Mouse (Mus musculus) midbrain, postnatal 0 days (tissue): ENCODE measurements at regions not wholly inside any gene's neighbourhood (a gene's known extent, or its start where the extent isn't known, plus 50 kb on each side); places are given as distances from the start of the nearest gene placed in this dataset.
"Not testable (repeated sequence)": the region's sequence is repeated elsewhere in the genome, so short reads cannot be mapped to it uniquely, and the experiment has no call there.

ENCODE experiments used
- ATAC-seq: fragments of 200-750 bp; cut with Nextera tagmentation; 2 replicates; pipeline ENCODE4 v1.8.0; 2017; ENCODE audit warnings: moderate number of reproducible peaks, mild to moderate bottlenecking, moderate TSS enrichment, moderate library complexity; ENCODE audit not compliant: low FRiP score
- DNase-seq: peaks from one replicate; pipeline ENCODE4 v3.0.0-alpha.2; 2015; ENCODE audit warnings: low spot score
- H3K27ac ChIP-seq: fragments of 300-500 bp; sonication (generic); 2 replicates; pipeline ENCODE4 v1.5.1; 2014; ENCODE audit warnings: low read depth, mild to moderate bottlenecking, low read length, mixed read lengths
- H3K27me3 ChIP-seq: fragments of 300-500 bp; sonication (generic); 2 replicates; pipeline ENCODE4 v1.6.1; 2014; ENCODE audit warnings: low read length, control low read depth, mixed read lengths; ENCODE audit not compliant: insufficient read depth
- H3K36me3 ChIP-seq: fragments of 300-500 bp; sonication (generic); 2 replicates; pipeline ENCODE4 v1.6.1; 2014; ENCODE audit warnings: low read length, control low read depth, mixed read lengths; ENCODE audit not compliant: insufficient read depth
- H3K4me1 ChIP-seq: fragments of 300-500 bp; sonication (generic); 2 replicates; pipeline ENCODE4 v1.6.1; 2014; ENCODE audit warnings: mild to moderate bottlenecking, control low read depth, antibody characterized with exemption, low read length, mixed read lengths; ENCODE audit not compliant: insufficient read depth
- H3K4me2 ChIP-seq: fragments of 300-500 bp; sonication (generic); 2 replicates; pipeline ENCODE4 v1.6.1; 2014; ENCODE audit warnings: low read depth, mild to moderate bottlenecking, low read length, mixed read lengths; ENCODE audit not compliant: poor library complexity, severe bottlenecking
- H3K4me3 ChIP-seq: fragments of 300-500 bp; sonication (generic); 2 replicates; pipeline ENCODE4 v1.5.1; 2014; ENCODE audit warnings: low read depth, mild to moderate bottlenecking, low read length, moderate library complexity
- H3K9ac ChIP-seq: fragments of 300-500 bp; sonication (generic); replicated peaks from 2 replicates; pipeline ENCODE4 v1.6.1; 2014; ENCODE audit warnings: mild to moderate bottlenecking, low read length, moderate library complexity, mixed read lengths; ENCODE audit not compliant: poor library complexity, severe bottlenecking
- H3K9me3 ChIP-seq: fragments of 300-500 bp; sonication (generic); 2 replicates; pipeline ENCODE4 v1.6.1; 2016; ENCODE audit warnings: low read length, control low read depth
- CTCF ChIP-seq: IDR thresholded peaks from 2 replicates; pipeline ENCODE4 v1.5.1; 2016; ENCODE audit warnings: antibody characterized with exemption, mild to moderate bottlenecking
- WGBS: fragments of 180-500 bp; shearing (Covaris S2); extraction: QIAGEN DNeasy Blood & Tissue Kit; methylation state at CpG from one replicate; pipeline ENCODE4 v1.1.7; 2014; 5-methylcytosine and 5-hydroxymethylcytosine counted together

GRCm38 (mm10) chr14:17522696-17523095 lies 137.4 kb upstream of the Thrb start:
- Histone ChIP-seq H3K27ac (no peak overlapping the region), H3K9ac (no peak overlapping the region), H3K27me3 (no peaks in the 10 kb centered on the region), H3K4me2 (no peak overlapping the region), H3K4me1 (no peaks in the 10 kb centered on the region), H3K4me3 (no peak overlapping the region), H3K36me3 (no peaks in the 10 kb centered on the region), H3K9me3 (no peaks in the 10 kb centered on the region)
- ATAC-seq (no peak), DNase-seq (peak; percentile 2)
- no peak for TF ChIP-seq CTCF
- 87% methylated on average over 3 of the region's 3 CpGs for WGBS

DNA sequence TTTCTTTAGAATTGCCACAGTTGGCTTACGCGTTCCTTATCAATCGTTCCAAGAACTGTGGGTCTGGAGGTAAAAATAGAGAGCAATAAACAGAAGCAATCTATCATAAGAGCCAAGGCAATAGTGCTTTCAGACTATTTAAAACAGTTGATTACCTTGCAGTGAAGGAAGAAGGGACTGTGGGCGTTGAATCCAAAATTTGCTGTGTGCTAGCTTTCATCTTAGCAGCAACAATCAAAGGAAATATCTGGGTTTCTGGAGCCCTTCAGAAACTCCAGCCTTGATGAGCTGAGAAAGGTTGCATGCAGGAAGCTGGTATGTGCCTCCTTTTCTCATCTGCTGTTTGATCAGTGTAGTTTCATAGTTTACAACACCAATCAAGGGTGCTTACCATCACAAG lies 136.1 kb upstream of the Thrb start:
- WGBS: 93% methylated on average over 4 of the region's 4 CpGs
- Histone ChIP-seq H3K4me3 (no peak overlapping the region), H3K4me1 (no peaks in the 10 kb centered on the region), H3K27me3 (no peaks in the 10 kb centered on the region), H3K4me2 (no peak overlapping the region), H3K9ac (no peak overlapping the region), H3K27ac (no peak overlapping the region), H3K9me3 (no peaks in the 10 kb centered on the region), H3K36me3 (no peaks in the 10 kb centered on the region)
- ATAC-seq: no peak
- no peak for DNase-seq
- TF ChIP-seq CTCF: no peak

DNA sequence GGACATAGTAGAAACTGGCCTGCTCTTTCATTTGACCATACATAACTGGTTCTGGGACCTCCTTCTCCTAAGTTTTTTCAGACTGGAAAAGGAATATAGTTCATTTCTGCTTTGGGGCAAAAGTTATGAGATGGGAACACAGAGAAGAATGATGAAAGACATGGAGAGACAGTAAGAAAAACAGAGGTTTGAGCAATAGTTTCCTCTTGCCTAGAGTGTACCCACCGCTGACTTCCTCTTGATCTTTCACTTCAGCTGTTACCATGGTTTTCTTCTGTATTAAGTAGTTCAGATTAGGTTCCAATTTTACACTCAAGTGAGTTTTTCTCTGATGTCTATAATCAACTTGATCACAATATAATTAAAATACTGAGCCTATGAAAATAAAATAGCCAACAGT lies 120.7 kb upstream of the Thrb start:
- no peaks in the 10 kb centered on the region for H3K9me3 ChIP-seq
- no peaks in the 10 kb centered on the region for H3K27me3 ChIP-seq
- no peaks in the 10 kb centered on the region for H3K4me1 ChIP-seq
- no peaks in the 10 kb centered on the region for H3K36me3 ChIP-seq
- WGBS: 85% methylated on average over 1 of the region's 1 CpGs
- H3K4me2 ChIP-seq: no peak overlapping the region
- no peak for TF ChIP-seq CTCF
- no peak overlapping the region for H3K9ac ChIP-seq
- no peak overlapping the region for H3K4me3 ChIP-seq
- DNase-seq: no peak
- no peak for ATAC-seq
- no peak overlapping the region for H3K27ac ChIP-seq

- Histone ChIP-seq H3K27ac (no peak overlapping the region), H3K27me3 (no peaks in the 10 kb centered on the region), H3K4me3 (no peak overlapping the region), H3K9ac (no peak overlapping the region), H3K36me3 (no peaks in the 10 kb centered on the region), H3K9me3 (no peaks in the 10 kb centered on the region), H3K4me2 (no peak overlapping the region), H3K4me1 (no peaks in the 10 kb centered on the region)
- TF ChIP-seq CTCF: no peak
- ATAC-seq (no peak), DNase-seq (no peak)
- 90% methylated on average over 1 of the region's 1 CpGs for WGBS
Observed at GRCm38 (mm10) chr14:17556458-17556857, 103.6 kb upstream of the Thrb start.

- DNase-seq, H3K4me1 ChIP-seq, H3K9me3 ChIP-seq, H3K27ac ChIP-seq, ATAC-seq, H3K27me3 ChIP-seq, H3K9ac ChIP-seq, H3K4me2 ChIP-seq, H3K36me3 ChIP-seq, H3K4me3 ChIP-seq: not testable (repeated sequence)
- WGBS: 33% methylated on average over 3 of the region's 3 CpGs
Observed at GRCm38 (mm10) chr14:17560001-17560400, 100.1 kb upstream of the Thrb start.

- no peak for ATAC-seq
- no peaks in the 10 kb centered on the region for H3K9me3 ChIP-seq
- peak; percentile 20 for DNase-seq
Observed at GRCm38 (mm10) chr14:17567927-17568326, 92.1 kb upstream of the Thrb start.

More at GRCm38 (mm10) chr14:17567927-17568326, 92.1 kb upstream of the Thrb start:
- Histone ChIP-seq H3K4me1 (no peaks in the 10 kb centered on the region), H3K9ac (no peak overlapping the region), H3K27me3 (no peaks in the 10 kb centered on the region), H3K4me3 (no peak overlapping the region), H3K36me3 (no peaks in the 10 kb centered on the region), H3K4me2 (no peak overlapping the region), H3K27ac (no peak overlapping the region)
- WGBS: 55% methylated on average over 1 of the region's 1 CpGs
- no peak for TF ChIP-seq CTCF
